Comparison of ENCODE assay signal across 7 mouse cellular contexts in the genomic region with DNA sequence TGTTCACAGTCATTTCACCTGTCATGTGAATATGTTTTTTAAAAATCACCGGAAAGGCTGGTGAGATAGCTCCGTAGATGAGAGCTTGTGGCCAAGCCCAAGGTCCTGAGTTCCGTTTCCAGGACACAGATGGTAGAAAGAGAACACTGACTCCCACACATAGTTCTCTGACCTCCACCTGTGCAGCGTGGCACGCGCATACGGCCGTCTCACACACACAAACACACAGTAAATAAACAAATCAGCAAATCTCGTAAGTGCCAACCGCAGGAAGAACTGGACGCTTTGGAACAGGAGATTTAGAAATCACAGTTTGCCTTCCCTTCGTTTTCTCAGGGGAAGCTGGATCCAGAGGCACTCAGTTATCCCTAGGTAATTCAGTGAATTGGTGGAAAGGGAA. TPM values are rescaled to one million over a fixed set of nuclear protein-coding genes. Genes with fewer than 3 reads are reported as not detected.
DNase-seq lines count a peak whose midpoint lies in the region; ATAC-seq and TF ChIP-seq lines count a peak whose summit lies in the region.

No protein-coding gene starts in this region.

- 0 out of 2 replicates have a peak overlapping the region, but pooled peaks have one; percentile 5 for H3K27ac ChIP-seq in lung, embryonic 14.5 days (ENCODE audit: low read depth)
- H3K27ac ChIP-seq in forebrain, embryonic 13.5 days: peak overlapping the region; percentile 88
- H3K27ac ChIP-seq in limb, embryonic 10.5 days: peak overlapping the region; percentile 89
- peak overlapping the region; percentile 83 for H3K27ac ChIP-seq in neural tube, embryonic 15.5 days (replicated peaks)

- H3K4me2 ChIP-seq in lung, embryonic 14.5 days: peak overlapping the region; percentile 85
- peak overlapping the region; percentile 69 for H3K4me2 ChIP-seq in forebrain, embryonic 13.5 days
- H3K4me2 ChIP-seq in neural tube, embryonic 15.5 days: peak overlapping the region; percentile 74

- no peaks in the 10 kb centered on the region for H3K9me3 ChIP-seq in lung, embryonic 14.5 days (ENCODE audit: low read depth, low read length)
- H3K9me3 ChIP-seq in forebrain, embryonic 13.5 days (replicated peaks): no peaks in the 10 kb centered on the region
- no peaks in the 10 kb centered on the region for H3K9me3 ChIP-seq in limb, embryonic 10.5 days (replicated peaks)
- H3K9me3 ChIP-seq in neural tube, embryonic 15.5 days (replicated peaks): no peaks in the 10 kb centered on the region

- H3K4me1 ChIP-seq in lung, embryonic 14.5 days (ENCODE audit: insufficient read depth): peaks cover 18% of the 10 kb centered on the region
- peaks cover 61% of the 10 kb centered on the region for H3K4me1 ChIP-seq in forebrain, embryonic 13.5 days
- peaks cover 64% of the 10 kb centered on the region for H3K4me1 ChIP-seq in limb, embryonic 10.5 days
- peaks cover 64% of the 10 kb centered on the region for H3K4me1 ChIP-seq in neural tube, embryonic 15.5 days

- WGBS in lung, embryonic 14.5 days: 69% methylated on average over 12 of the region's 12 CpGs
- WGBS in forebrain, embryonic 13.5 days: 22% methylated on average over 12 of the region's 12 CpGs
- 83% methylated on average over 12 of the region's 12 CpGs for WGBS in limb, embryonic 10.5 days
- WGBS in neural tube, embryonic 15.5 days: 46% methylated on average over 12 of the region's 12 CpGs

- H3K9ac ChIP-seq in lung, embryonic 14.5 days: peak overlapping the region; percentile 54
- H3K9ac ChIP-seq in forebrain, embryonic 13.5 days: peak overlapping the region; percentile 76
- peak overlapping the region; percentile 52 for H3K9ac ChIP-seq in neural tube, embryonic 15.5 days (replicated peaks)

- H3K4me3 ChIP-seq in lung, embryonic 14.5 days (ENCODE audit: low read depth, low read length): peak overlapping the region; percentile 57; the same call in 1 of the 2 replicates
- H3K4me3 ChIP-seq in forebrain, embryonic 13.5 days: peak overlapping the region; percentile 58
- H3K4me3 ChIP-seq in limb, embryonic 10.5 days: peak overlapping the region; percentile 71
- peak overlapping the region; percentile 53 for H3K4me3 ChIP-seq in neural tube, embryonic 15.5 days (replicated peaks)

- H3K36me3 ChIP-seq in lung, embryonic 14.5 days (ENCODE audit: insufficient read depth): no peaks in the 10 kb centered on the region
- no peaks in the 10 kb centered on the region for H3K36me3 ChIP-seq in forebrain, embryonic 13.5 days (ENCODE audit: poor library complexity, severe bottlenecking)
- no peaks in the 10 kb centered on the region for H3K36me3 ChIP-seq in limb, embryonic 10.5 days
- H3K36me3 ChIP-seq in neural tube, embryonic 15.5 days: no peaks in the 10 kb centered on the region

- TF ChIP-seq CTCF in lung, embryonic 14.5 days (IDR thresholded peaks at IDR 0.05; ENCODE audit: low read depth): no peak

- no peak for DNase-seq in lung, embryonic 14.5 days
- DNase-seq in lung, postnatal 36 days: no peak
- DNase-seq in limb, embryonic 10.5 days (ENCODE audit: low spot score): peak; percentile 27
- DNase-seq in right cerebral cortex, postnatal 10 days (ENCODE audit: low spot score in 2 of 2): no peak
- DNase-seq in natural killer cell, adult 2 months (ENCODE audit: low spot score in 2 of 2): no peak

- no peak for ATAC-seq in lung, embryonic 14.5 days (ENCODE audit: insufficient read depth)
- ATAC-seq in forebrain, embryonic 13.5 days: no peak
- no peak for ATAC-seq in neural tube, embryonic 15.5 days (ENCODE audit: low FRiP score)

- H3K27me3 ChIP-seq in lung, embryonic 14.5 days (ENCODE audit: insufficient read depth, low read length): no peaks in the 10 kb centered on the region
- no peaks in the 10 kb centered on the region for H3K27me3 ChIP-seq in forebrain, embryonic 13.5 days
- peaks cover 8% of the 10 kb centered on the region; the same call in 1 of the 2 replicates for H3K27me3 ChIP-seq in limb, embryonic 10.5 days (ENCODE audit: low read depth, poor library complexity, severe bottlenecking)
- H3K27me3 ChIP-seq in neural tube, embryonic 15.5 days (replicated peaks): no peaks in the 10 kb centered on the region

RNA-seq across cellular contexts. Expression of a gene that starts 0.9 kb away (rescaled TPM):
- polyA plus RNA-seq in lung, embryonic 14.5 days (2014; fragmentation: Nextera tagmentation; extraction: Ambion mirVana): 11.9 and 12.8 TPM in 2 replicates
- polyA plus RNA-seq in forebrain, embryonic 13.5 days (2015; fragmentation: Nextera tagmentation; extraction: Ambion mirVana): 20.7 and 22.3 TPM in 2 replicates
- 8.1 and 9.9 TPM in 2 replicates for polyA plus RNA-seq in limb, embryonic 10.5 days (2016; fragmentation: Nextera tagmentation; extraction: Ambion mirVana)
- polyA plus RNA-seq in neural tube, embryonic 15.5 days (2015; fragmentation: Nextera tagmentation; extraction: Ambion mirVana): 22.7 and 25.8 TPM in 2 replicates

RNA-seq across cellular contexts. Expression of a gene that starts 45.1 kb away (rescaled TPM):
- 66.4 and 67.4 TPM in 2 replicates for polyA plus RNA-seq in lung, embryonic 14.5 days (2014; fragmentation: Nextera tagmentation; extraction: Ambion mirVana)
- 34.4 and 37.8 TPM in 2 replicates for polyA plus RNA-seq in forebrain, embryonic 13.5 days (2015; fragmentation: Nextera tagmentation; extraction: Ambion mirVana)
- 68.6 and 75.3 TPM in 2 replicates for polyA plus RNA-seq in limb, embryonic 10.5 days (2016; fragmentation: Nextera tagmentation; extraction: Ambion mirVana)
- 32.2 and 59.5 TPM in 2 replicates for polyA plus RNA-seq in neural tube, embryonic 15.5 days (2015; fragmentation: Nextera tagmentation; extraction: Ambion mirVana)

RNA-seq across cellular contexts. Expression of a gene that starts 45.2 kb away (rescaled TPM):
- polyA plus RNA-seq in lung, embryonic 14.5 days (2014; fragmentation: Nextera tagmentation; extraction: Ambion mirVana): 3.9 and 4.0 TPM in 2 replicates
- polyA plus RNA-seq in forebrain, embryonic 13.5 days (2015; fragmentation: Nextera tagmentation; extraction: Ambion mirVana): 3.3 and 3.8 TPM in 2 replicates
- 7.2 and 7.5 TPM in 2 replicates for polyA plus RNA-seq in limb, embryonic 10.5 days (2016; fragmentation: Nextera tagmentation; extraction: Ambion mirVana)
- polyA plus RNA-seq in neural tube, embryonic 15.5 days (2015; fragmentation: Nextera tagmentation; extraction: Ambion mirVana): 4.6 and 5.5 TPM in 2 replicates

RNA-seq across cellular contexts. Expression of a gene that starts 58.7 kb away (rescaled TPM):
- polyA plus RNA-seq in lung, embryonic 14.5 days (2014; fragmentation: Nextera tagmentation; extraction: Ambion mirVana): 0.50 and 0.71 TPM in 2 replicates
- polyA plus RNA-seq in forebrain, embryonic 13.5 days (2015; fragmentation: Nextera tagmentation; extraction: Ambion mirVana): 0.97 and 1.8 TPM in 2 replicates
- polyA plus RNA-seq in limb, embryonic 10.5 days (2016; fragmentation: Nextera tagmentation; extraction: Ambion mirVana): 0.50 and 0.61 TPM in 2 replicates
- polyA plus RNA-seq in neural tube, embryonic 15.5 days (2015; fragmentation: Nextera tagmentation; extraction: Ambion mirVana): 2.0 and 2.4 TPM in 2 replicates

Comparison
In these comparisons a context has a peak if more than half of its experiments do, and no peak if none do; other contexts are left out.
1. H3K27ac ChIP-seq: peak in every context shown above with its lines; median percentile 89 in limb, embryonic 10.5 days; 88 in forebrain, embryonic 13.5 days; 83 in neural tube, embryonic 15.5 days; 5 in lung, embryonic 14.5 days.